Mouse (Mus musculus): ENCODE data around the gene Arhgap42.

Gene Arhgap42

DNA sequence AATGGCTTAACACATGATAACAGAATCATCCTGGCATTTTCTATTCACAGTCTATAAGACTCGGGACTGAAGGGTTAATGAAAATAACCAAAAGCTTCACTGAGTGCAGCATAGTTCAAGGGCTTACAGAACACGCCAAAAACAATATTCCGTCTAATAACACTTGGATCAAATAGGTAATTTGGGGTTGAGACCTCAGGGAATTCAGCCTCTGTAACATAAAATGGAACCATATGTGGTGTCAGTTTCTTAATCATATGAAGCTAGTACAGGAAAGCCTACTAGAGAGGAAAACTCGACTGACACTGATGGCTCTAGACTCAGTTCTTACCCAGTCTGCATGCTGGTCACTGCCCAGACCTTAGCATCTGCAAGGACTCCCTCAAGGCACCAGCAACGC is 95.8 kb downstream of the Arhgap42 start:
- in situ Hi-C loops (cut with MboI): no loop called here

DNA sequence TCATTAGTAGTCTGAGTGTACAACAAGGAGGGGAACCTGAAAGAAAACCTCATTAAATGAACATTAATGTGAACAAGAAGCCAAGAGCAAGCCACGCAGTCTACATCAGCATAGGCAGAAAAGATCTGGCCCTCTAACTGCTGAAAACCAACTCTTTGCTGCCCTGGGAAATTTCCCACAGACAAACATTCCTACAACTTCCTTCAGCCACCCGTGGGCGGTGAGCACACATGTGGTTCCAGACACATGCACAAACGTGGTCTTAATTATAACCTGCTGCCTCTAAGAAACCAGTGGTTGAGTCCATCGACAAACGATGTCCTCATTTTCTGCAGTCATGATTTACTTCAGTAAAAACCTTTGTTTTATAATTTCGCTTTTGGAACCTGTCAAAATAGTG is 96.3 kb downstream of the Arhgap42 start:
- in situ Hi-C loops (cut with MboI): no loop called here

GRCm38 (mm10) chr9:9142144-9142543 is 96.8 kb downstream of the Arhgap42 start:
- in situ Hi-C loops (cut with MboI): no loop called here

DNA sequence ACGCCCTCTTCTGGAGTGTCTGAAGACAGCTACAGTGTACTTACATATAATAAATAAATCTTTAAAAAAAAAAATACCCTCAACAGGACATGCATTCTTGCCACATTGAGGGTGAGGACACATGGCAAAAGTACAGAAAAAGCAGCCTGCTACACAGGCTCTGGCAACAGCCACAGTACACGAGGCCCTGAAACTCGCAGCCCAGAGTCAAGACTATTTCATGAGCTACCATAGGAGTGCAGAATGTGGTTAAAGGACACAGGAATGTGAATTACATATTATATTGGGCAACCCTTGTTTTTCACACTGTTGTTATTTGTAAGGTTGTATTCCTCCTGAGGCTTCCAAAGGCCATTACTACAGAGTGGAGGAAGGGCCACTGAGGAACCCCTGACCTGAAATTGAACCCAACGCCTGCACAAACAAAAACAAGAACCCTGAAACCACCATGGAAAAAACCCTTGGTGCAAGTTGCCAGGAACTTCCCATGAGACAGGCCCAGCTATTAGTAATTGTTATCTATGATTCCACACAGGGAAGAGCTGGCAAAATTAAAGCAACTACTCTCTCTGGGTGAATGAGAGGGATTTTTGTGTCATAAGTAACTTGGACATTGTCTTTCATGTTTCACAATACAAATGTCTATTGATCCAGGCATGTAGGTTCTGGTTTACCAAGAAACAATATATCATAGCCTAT is 109.8 kb downstream of the Arhgap42 start:
- in situ Hi-C loops (cut with MboI): no loop called here

DNA sequence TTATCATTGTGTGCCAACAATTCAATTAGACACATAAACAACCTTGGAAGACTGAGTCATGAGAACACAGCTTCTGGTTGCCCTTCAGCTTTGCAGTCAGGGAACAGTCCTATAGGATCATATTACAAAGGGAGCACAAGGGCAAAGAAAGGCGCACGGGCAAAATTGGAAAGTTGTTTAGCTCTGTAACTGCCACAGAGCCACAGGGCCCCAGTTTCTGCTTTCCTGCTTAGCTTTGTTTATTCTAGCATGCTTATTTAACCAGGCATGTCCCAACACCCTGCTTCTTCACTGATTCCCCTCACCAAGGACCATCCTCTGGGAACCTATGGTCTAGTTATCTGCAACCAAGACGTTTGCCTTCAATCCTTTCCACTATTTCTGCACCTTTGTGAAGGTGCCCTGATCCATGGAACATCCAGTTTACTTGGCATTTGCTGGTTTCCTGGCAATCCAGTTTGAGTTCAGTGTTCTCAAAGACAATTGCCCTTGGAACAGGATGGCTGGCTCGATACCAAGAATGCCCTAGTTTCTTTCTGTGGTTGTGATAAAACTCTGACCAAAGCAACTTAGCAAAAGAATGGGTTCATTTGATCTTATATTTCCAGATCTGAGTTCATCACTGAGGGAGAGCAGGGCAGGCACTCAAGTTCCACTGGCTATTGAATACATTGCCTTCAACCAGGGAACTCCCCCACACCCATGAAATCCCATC is 111.7 kb downstream of the Arhgap42 start:
- in situ Hi-C loops (cut with MboI): no loop called here

GRCm38 (mm10) chr9:9124156-9124555 is 114.7 kb downstream of the Arhgap42 start:
- in situ Hi-C loops (cut with MboI): no loop called here

DNA sequence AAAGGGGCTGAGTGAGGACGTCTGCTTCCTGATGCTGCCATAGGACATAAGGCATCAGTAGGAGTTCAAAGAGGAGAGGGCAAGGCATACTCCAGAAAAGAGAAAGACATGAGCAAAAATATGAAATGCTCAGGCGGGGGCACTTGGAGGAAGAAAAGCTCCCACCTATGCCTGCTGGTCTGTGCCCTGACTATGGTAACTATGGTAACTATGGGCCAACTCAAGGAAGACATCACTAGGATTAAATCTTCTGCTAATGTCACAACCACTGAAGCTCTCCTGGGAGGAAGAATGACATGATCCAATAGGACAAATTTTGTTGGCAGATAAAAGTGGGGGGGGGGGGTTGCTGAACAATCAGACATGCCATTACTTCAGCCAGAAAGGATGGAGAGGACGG is 124.6 kb downstream of the Arhgap42 start:
- in situ Hi-C loops (cut with MboI): no loop called here

DNA sequence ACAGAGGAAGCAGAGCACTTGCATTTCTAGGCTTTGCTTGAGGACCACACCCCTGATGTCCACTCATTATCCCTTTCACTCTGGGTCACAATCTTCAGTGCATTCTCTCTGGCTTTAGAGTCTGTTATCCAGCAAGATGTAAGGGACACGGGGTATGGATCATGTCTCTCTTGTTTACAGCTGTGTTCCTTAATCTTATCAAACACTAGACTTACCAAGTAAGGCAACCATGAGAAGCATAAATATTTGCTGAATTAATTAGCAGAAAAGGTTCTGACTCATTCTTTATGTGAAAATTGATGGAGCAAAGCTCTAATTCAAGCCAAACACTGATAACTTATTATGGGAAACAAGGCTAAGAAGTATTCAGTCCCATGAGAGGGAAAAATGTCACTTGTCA is 125.1 kb downstream of the Arhgap42 start:
- in situ Hi-C loops (cut with MboI): no loop called here

DNA sequence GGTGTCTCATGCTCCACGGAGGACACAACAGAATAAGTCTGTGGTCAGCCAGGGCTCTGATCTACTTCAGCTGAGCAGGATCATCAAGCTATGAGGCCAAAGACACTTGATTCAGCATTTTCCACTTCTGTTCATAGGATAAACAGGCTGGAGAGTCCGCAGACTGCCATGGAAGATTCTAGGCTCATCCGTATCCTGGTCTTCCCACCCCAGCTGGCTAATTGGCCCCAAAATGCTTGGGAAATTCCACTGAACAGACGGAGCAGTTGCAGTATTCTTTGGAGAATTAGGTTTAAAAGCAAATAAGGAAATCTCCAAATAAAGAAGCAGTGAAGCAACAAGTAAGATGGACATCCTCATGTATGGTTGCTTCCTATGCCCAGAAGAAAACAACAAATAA is 126.0 kb downstream of the Arhgap42 start:
- in situ Hi-C loops (cut with MboI): no loop called here

DNA sequence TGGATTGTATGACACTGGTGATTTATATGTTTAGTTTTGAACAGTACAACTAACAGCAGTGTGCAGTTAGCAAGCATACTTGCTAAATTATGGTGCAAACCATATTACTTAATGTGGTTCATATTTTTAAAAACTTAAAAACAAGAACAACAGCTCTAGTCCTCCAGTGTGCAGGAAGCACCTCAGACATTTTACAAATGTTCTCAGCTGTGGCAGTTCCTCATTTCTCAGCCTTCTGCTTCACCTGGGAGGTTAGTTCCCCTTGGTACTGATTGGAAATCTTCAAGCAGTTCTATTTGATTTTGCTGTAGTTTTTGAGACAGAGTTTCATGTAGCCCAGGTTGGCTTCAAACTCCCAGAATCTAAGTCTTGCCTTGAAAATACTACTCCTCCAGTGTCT is 131.2 kb downstream of the Arhgap42 start:
- in situ Hi-C loops (cut with MboI): no loop called here

- in situ Hi-C loops (cut with MboI): no loop called here
These were observed 134.1 kb downstream of the Arhgap42 start for GRCm38 (mm10) chr9:9104761-9105160.

DNA sequence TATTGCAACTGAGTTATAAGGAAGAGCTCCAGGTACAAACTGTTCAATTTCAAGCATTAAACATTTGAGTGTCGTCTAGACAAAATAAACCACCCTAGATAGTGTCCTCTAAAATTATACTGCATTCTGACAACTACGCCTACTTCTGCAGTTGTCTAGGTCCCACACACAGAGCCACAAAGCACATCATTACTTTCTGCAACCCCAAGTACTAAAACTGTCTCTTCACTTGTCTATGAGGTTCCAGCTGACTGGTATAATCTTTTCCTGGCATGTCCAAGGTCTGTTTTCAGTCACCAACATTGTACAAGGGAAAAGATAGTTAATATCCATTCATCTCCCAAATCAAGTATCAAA is 136.8 kb downstream of the Arhgap42 start:
- in situ Hi-C loops (cut with MboI): no loop called here

DNA sequence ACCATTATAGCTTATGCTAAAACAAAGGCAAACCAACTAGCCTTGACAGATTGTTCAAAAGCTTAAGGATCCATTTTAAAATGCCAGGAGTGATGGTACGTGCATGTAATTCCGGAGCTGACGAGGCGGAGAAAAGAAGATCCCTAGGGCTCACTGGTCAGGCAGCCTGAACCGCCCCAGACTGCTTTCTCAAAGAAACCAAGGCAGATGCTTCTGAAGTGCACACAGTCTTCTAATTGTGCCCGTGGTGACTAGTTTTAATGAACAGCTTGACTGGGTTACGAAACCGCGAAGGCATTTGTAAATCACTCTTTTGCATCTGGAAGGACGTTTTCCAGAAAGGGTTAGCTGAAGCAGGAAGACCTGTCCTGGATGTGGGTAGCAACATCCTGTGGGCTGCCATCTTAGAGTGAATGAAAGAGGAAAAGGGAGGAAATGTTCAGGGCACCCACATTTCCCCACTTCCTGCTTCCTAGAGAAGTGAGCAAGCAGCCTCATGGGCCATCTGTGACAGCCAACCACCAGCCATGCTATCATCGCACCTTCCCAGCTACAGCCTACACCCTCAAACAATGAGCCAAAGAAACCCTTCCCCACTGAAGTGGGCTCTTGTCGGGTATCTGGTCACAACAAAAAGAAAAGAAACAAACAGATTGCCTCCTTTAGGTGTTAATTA is 137.3 kb downstream of the Arhgap42 start:
- in situ Hi-C loops (cut with MboI): no loop called here

DNA sequence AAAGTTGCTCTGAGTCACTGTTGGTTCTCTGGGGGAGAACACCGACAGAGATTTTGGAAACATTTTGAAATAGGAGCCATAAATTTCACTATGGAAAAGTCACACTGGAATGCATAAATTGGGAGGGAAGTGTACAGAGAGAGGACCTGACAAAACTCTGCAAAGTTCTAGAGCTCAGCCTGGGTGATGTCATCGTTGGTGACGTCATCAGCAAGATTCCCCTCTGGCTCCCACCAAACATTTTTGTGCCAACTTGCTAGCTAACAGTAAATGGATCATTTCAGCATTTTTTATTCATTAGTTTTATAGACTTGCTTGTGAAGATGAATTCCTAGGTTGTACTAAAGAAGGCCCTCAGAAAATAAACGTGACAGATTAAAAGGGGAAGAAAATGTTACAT is 137.8 kb downstream of the Arhgap42 start:
- in situ Hi-C loops (cut with MboI): no loop called here

DNA sequence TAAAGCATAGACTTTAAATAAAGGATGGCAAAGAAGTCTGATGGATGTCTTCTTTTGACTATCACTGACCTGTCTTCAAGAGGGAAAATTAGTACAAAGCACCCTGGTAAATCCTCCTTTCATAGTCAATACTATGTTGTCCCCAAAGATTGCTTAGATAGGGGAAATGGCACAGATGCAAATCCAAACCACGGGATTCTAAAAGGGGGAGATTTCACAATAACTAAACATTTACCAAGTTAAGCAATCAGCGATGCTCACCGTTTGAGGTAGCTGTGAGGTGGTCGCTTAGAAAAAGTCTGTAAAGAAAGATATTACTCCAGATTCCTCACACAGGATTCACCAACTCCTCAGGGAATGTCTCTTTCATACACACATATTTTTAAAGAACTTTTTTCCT is 141.1 kb downstream of the Arhgap42 start:
- in situ Hi-C loops (cut with MboI): no loop called here

GRCm38 (mm10) chr9:9096761-9097160 is 142.1 kb downstream of the Arhgap42 start:
- in situ Hi-C loops (cut with MboI): no loop called here

DNA sequence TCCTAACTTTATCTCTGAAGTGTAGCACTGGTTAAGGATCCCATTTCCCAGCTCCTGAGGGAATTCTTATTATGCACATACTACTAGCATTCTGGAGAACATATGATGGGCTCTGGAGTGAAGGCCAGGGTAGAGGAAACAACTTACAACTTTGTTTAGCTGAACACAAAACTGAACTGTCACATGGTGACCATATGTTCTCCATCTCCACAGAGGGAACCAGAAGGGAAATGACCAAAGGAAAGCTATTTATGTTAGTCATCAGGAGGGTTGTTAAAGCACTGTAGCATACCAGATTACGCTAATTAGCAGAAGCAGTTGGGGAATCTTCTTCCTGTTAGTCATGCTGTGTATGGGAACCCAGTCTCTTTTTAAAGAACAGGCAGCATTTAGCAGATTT is 145.8 kb downstream of the Arhgap42 start:
- in situ Hi-C loops (cut with MboI): no loop called here

DNA sequence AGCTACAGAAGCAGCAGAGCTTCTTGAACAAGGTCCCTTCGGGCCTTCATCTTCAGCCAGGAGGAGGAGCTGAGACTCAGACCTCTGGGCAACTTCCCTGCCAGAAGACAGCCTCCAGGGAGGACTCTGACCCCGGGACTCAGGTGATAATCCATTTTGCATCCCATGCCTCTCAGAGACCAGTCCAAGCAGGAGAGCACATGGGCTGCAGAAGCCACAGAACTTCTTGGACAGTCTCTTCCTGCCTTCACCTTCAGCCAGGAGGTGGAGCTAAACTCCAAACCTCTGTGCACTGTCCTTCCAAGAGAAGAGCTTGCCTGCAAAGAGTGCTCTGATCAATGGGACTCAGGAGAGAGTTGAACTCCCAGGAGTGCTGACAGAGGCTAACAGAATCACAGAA is 155.5 kb downstream of the Arhgap42 start:
- in situ Hi-C loops (cut with MboI): no loop called here

DNA sequence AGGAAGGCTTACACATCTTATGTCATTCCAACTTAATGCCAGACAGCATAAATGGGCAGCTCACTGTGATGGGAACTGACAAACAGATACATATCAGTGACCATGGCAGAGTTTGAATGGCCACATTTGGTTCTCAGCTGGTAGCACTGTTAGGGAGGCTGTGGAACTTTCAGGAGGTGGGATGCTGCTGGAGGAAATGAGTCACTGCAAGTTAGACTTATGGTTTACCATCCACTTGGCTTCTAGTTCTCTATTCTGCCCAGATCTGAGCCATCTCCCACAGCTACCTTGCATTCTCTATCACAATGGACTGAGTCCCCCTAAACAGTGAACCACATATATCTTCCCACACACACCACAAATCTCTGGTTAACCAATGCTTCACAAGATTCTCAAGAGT is 186.0 kb downstream of the Arhgap42 start:
- in situ Hi-C loops (cut with MboI): no loop called here

GRCm38 (mm10) chr9:9051184-9051583 is 187.7 kb downstream of the Arhgap42 start:
- in situ Hi-C loops (cut with MboI): no loop called here

- in situ Hi-C loops (cut with MboI): no loop called here
These were observed 189.7 kb downstream of the Arhgap42 start for GRCm38 (mm10) chr9:9049202-9049601.

DNA sequence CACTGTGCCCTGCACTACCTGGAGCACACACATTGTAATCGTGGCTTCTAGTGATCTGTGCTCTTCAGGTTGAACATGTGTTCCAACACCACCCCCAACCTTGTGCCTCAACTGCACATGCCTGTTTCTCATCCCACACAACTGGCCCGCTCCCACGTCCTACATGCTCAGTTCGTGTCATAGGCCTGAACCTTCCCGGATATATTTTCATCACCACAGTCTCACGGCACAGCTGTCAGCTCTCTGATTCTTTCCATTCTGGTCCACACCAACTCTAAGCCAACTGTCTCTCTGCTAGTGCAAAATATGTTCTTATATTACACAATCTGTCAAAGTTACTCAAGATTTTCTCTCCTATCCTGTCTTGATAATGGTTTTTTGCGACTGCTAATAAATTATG is 197.9 kb downstream of the Arhgap42 start:
- in situ Hi-C loops (cut with MboI): no loop called here

DNA sequence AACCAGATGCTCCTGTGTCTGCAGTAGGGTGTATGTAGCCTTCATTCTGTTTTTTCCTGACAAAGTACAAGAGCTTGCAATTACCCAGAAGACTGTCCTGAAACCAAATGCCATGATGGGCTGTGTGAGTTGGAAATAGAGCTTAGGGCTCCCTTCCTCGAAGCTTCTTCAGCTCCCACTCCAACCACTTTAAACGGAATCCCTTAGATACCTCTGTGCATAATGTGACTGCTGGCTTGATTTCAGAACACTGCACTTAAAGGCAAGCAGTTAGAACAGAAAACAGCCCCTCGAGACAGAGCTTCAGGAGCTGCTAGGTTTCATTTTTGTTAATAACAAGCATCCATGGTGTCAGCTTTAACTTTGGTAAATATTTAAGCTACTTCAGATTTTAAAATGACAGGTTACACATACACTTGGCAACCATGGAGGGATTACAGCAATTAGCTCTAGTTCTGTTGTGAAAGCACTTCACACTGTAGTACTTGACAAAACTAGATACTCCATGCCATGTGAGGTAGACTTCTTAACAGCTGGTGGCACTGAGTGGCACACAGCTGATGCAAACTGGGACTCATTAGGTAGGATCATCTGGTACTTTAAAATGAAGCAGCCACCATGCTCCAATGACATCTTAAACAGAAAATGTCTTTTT is 201.8 kb downstream of the Arhgap42 start:
- in situ Hi-C loops (cut with MboI): no loop called here
